In genomic region chr8:84256822-84257610, GRCm38 (mm10) we compare ENCODE assay signal across 8 mouse cellular contexts. TPM values are rescaled to one million over a fixed set of nuclear protein-coding genes. Genes with fewer than 3 reads are reported as not detected.
DNase-seq lines count a peak whose midpoint lies in the region; ATAC-seq and TF ChIP-seq lines count a peak whose summit lies in the region.

Gene Mri1, minus strand, starts transcription at chr8:84257326.

- H3K36me3 ChIP-seq in embryonic facial prominence, embryonic 15.5 days, result peaks cover 68% of the 10 kb centered on the region
- peaks cover 11% of the 10 kb centered on the region; the same call in 1 of the 2 replicates for H3K36me3 ChIP-seq in liver, adult 2 months (ENCODE audit: control insufficient read depth, insufficient read depth, low read length)
- H3K36me3 ChIP-seq in myocyte (ENCODE audit: control insufficient read depth, insufficient read depth), result peaks cover 11% of the 10 kb centered on the region

- peak within 1 kb of the TSS; percentile 50 for H3ac ChIP-seq in myocyte (ENCODE audit: control insufficient read depth, insufficient read length)

- H3K27me3 ChIP-seq in embryonic facial prominence, embryonic 15.5 days, result no peaks in the 10 kb centered on the region
- H3K27me3 ChIP-seq in liver, adult 2 months (ENCODE audit: control insufficient read depth, insufficient read depth, low read length), result no peaks in the 10 kb centered on the region
- H3K27me3 ChIP-seq in myocyte (ENCODE audit: control insufficient read depth, insufficient read depth, insufficient read length), result no peaks in the 10 kb centered on the region

- no peak for TF ChIP-seq CTCF in bone marrow macrophage, adult 2 months (IDR thresholded peaks at IDR 0.05; ENCODE audit: low read depth, low read length)
- no peak for TF ChIP-seq CTCF in liver, adult 2 months (IDR thresholded peaks at IDR 0.05; ENCODE audit: low read depth, low read length)

- no peaks in the 10 kb centered on the region for H3K9me3 ChIP-seq in embryonic facial prominence, embryonic 15.5 days (replicated peaks)

- H3K4me2 ChIP-seq in embryonic facial prominence, embryonic 15.5 days (replicated peaks), result peak within 1 kb of the TSS; percentile 88
- peak within 1 kb of the TSS; percentile 97 for H3K4me2 ChIP-seq in myocyte (ENCODE audit: low read depth)

- H3K9ac ChIP-seq in embryonic facial prominence, embryonic 15.5 days, result peak within 1 kb of the TSS; percentile 74
- H3K9ac ChIP-seq in liver, adult 2 months (ENCODE audit: low read depth, low read length), result peak within 1 kb of the TSS; percentile 90

- H3K4me1 ChIP-seq in bone marrow macrophage, adult 2 months (ENCODE audit: control insufficient read depth, insufficient read depth, low read length), result peaks cover 17% of the 10 kb centered on the region
- peaks cover 20% of the 10 kb centered on the region for H3K4me1 ChIP-seq in embryonic facial prominence, embryonic 15.5 days
- H3K4me1 ChIP-seq in liver, adult 2 months (ENCODE audit: control insufficient read depth, insufficient read depth, low read length), result peaks cover 2% of the 10 kb centered on the region

- peak within 1 kb of the TSS; percentile 75 for H3K27ac ChIP-seq in bone marrow macrophage, adult 2 months (ENCODE audit: insufficient read depth, low read depth, low read length)
- peak within 1 kb of the TSS; percentile 90 for H3K27ac ChIP-seq in embryonic facial prominence, embryonic 15.5 days (replicated peaks)
- H3K27ac ChIP-seq in liver, adult 2 months (replicated peaks; ENCODE audit: insufficient read depth, low read depth, low read length), result peak within 1 kb of the TSS; percentile 80

- peak within 1 kb of the TSS; percentile 90 for H3K4me3 ChIP-seq in bone marrow macrophage, adult 2 months (ENCODE audit: insufficient read depth, low read length)
- peak within 1 kb of the TSS; percentile 69 for H3K4me3 ChIP-seq in embryonic facial prominence, embryonic 15.5 days (replicated peaks)
- peak within 1 kb of the TSS; percentile 88 for H3K4me3 ChIP-seq in liver, adult 2 months (ENCODE audit: insufficient read depth, low read depth, low read length)
- peak within 1 kb of the TSS; percentile 56 for H3K4me3 ChIP-seq in myocyte

- peak; percentile 87 for ATAC-seq in embryonic facial prominence, embryonic 15.5 days (ENCODE audit: insufficient number of reproducible peaks, low FRiP score, low TSS enrichment, low read depth)

- under 1% methylated on average over 64 of the region's 64 CpGs for WGBS in embryonic facial prominence, embryonic 15.5 days
- under 1% methylated on average over 64 of the region's 64 CpGs for WGBS in liver, adult 2 months

- TF ChIP-seq POLR2A in bone marrow macrophage, adult 2 months (IDR thresholded peaks at IDR 0.05; ENCODE audit: borderline replicate concordance, low read depth, low read length), result no peak
- peak; percentile 76; the same call in 1 of the 2 replicates for TF ChIP-seq POLR2A in liver, adult 2 months (IDR thresholded peaks at IDR 0.05; ENCODE audit: extremely low read depth, insufficient read depth, low read length)
- peak; percentile 95 for TF ChIP-seq POLR2A in myocyte (IDR thresholded peaks at IDR 0.05; ENCODE audit: insufficient read length, low read depth)

- H3K79me2 ChIP-seq in liver, adult 2 months (ENCODE audit: control insufficient read depth, insufficient read depth, low read length), result peaks cover 3% of the 10 kb centered on the region; the same call in 1 of the 2 replicates
- H3K79me2 ChIP-seq in myocyte (ENCODE audit: control insufficient read depth, insufficient read depth), result no peaks in the 10 kb centered on the region

- DNase-seq in CD4-positive helper T cell, adult 2 months (ENCODE audit: low read depth, low spot score), result peak; percentile 94
- DNase-seq in heart, adult 8-10 months (ENCODE audit: low spot score), result peak; percentile 75
- DNase-seq in kidney, adult 8-10 months, result peak; percentile 71 to 78
- DNase-seq in liver, adult 2 months (ENCODE audit: extremely low read depth, low read depth, low spot score), result peak; percentile 79
- DNase-seq in spleen, postnatal 4 days (ENCODE audit: low spot score in 2 of 2), result peak; percentile 80 to 89

TF ChIP-seq in myocyte, 11 proteins besides CTCF, POLR2A, EP300 and RAD21:
- TF ChIP-seq MYOG (IDR thresholded peaks at IDR 0.05; ENCODE audit: control insufficient read depth in 1 of 3, insufficient read depth in 1 of 3, insufficient read length in 2 of 3, low read depth in 2 of 3) (peak; percentile 13 to 87 (median 85)), MYOD1 (IDR thresholded peaks at IDR 0.05; ENCODE audit: control insufficient read depth in 1 of 3, insufficient read length in 2 of 3, low read depth in 2 of 3) (peak in 2 of 3 experiments; percentile 78 to 86), TCF12 (IDR thresholded peaks at IDR 0.05; ENCODE audit: insufficient read depth, poor library complexity, severe bottlenecking) (no peak), SRF (IDR thresholded peaks at IDR 0.05; ENCODE audit: control insufficient read depth, insufficient read length, low read depth) (peak; percentile 44), E2F4 (IDR thresholded peaks at IDR 0.05; ENCODE audit: insufficient read depth) (no peak), POLR2AphosphoS2 (IDR thresholded peaks at IDR 0.05; ENCODE audit: insufficient read length, low read depth) (peak; percentile 99), TCF3 (IDR thresholded peaks at IDR 0.05; ENCODE audit: insufficient read length, low read depth) (no peak), CEBPB (IDR thresholded peaks at IDR 0.05; ENCODE audit: insufficient read depth, poor library complexity, severe bottlenecking) (no peak), USF1 (IDR thresholded peaks at IDR 0.05; ENCODE audit: low read depth) (no peak), REST (IDR thresholded peaks at IDR 0.05; ENCODE audit: insufficient read depth, insufficient read length) (no peak), MAX (IDR thresholded peaks at IDR 0.05; ENCODE audit: low read depth) (no peak)

RNA-seq across cellular contexts. Expression of gene Mri1, which starts in this region (rescaled TPM):
- 10.0 and 11.6 TPM in 2 replicates for polyA plus RNA-seq in bone marrow macrophage, adult 2 months (2012; ENCODE audit: insufficient read depth, insufficient read length, missing spikeins)
- polyA plus RNA-seq in embryonic facial prominence, embryonic 15.5 days (2015; fragmentation: Nextera tagmentation; extraction: Ambion mirVana), result 61.2 and 62.6 TPM in 2 replicates
- 10 to 100 TPM; 10.5 to 15.0 (median 12.5) TPM for total RNA-seq in heart, adult 8-10 months (2022)
- total RNA-seq in liver, adult 2 months (2014; rRNA removed), result 17.1 and 25.8 TPM in 2 replicates
- 43.1 and 75.7 TPM in 2 replicates for polyA plus RNA-seq in liver, adult 2 months (2012; rRNA removed)
- polyA plus RNA-seq in myocyte (2012; fragmentation: generic; extraction: Trizol), result 22.8 TPM

Comparison
In these comparisons a context has a peak if more than half of its experiments do, and no peak if none do; other contexts are left out.
1. Peak in every context shown above with its lines: DNase-seq, ATAC-seq, H3K4me3 ChIP-seq and H3K27ac ChIP-seq.